Mouse (Mus musculus): ENCODE data around the gene Psg16. TPM values are rescaled to one million over a fixed set of nuclear protein-coding genes. Genes with fewer than 3 reads are reported as not detected.
"Not testable (repeated sequence)": the region's sequence is repeated elsewhere in the genome, so short reads cannot be mapped to it uniquely, and the experiment has no call there.

Gene Psg16
- polyA plus RNA-seq, 1 experiment from 2014 or later = 4.7 TPM

GRCm38 (mm10) chr7:17073513-17073903, 332 bp upstream of the Psg16 start:
- H3K9me3 ChIP-seq = no peaks in the 10 kb centered on the region
- H3K4me2 ChIP-seq = no peak overlapping the region; the same call in 1 of the 2 replicates
- H3K9ac ChIP-seq = no peak overlapping the region
- WGBS = 56% methylated on average over 5 of the region's 5 CpGs
- 0 out of 2 replicates have a peak, but pooled peaks cover 6% of the 10 kb centered on the region for H3K4me1 ChIP-seq (replicated peaks)
- H3K36me3 ChIP-seq = no peaks in the 10 kb centered on the region
- peak; percentile 35; the same call in 1 of the 2 replicates for ATAC-seq (ENCODE audit: low FRiP score, low read depth)
- no peak overlapping the region for H3K4me3 ChIP-seq
- 0 out of 2 replicates have a peak, but pooled peaks cover 2% of the 10 kb centered on the region for H3K27me3 ChIP-seq
- no peak overlapping the region for H3K27ac ChIP-seq (replicated peaks)

- 100% methylated on average over 1 of the region's 1 CpGs for WGBS
- Histone ChIP-seq H3K27me3 (0 out of 2 replicates have a peak, but pooled peaks cover 5% of the 10 kb centered on the region), H3K27ac (replicated peaks) (no peak overlapping the region), H3K4me3 (no peak overlapping the region), H3K9me3 (no peaks in the 10 kb centered on the region), H3K4me2 (no peak overlapping the region), H3K36me3 (no peaks in the 10 kb centered on the region), H3K9ac (no peak overlapping the region), H3K4me1 (replicated peaks) (0 out of 2 replicates have a peak, but pooled peaks cover 6% of the 10 kb centered on the region)
- ATAC-seq (ENCODE audit: low FRiP score, low read depth) = no peak
These were observed 2.7 kb downstream of the Psg16 start for GRCm38 (mm10) chr7:17076542-17076941.

DNA sequence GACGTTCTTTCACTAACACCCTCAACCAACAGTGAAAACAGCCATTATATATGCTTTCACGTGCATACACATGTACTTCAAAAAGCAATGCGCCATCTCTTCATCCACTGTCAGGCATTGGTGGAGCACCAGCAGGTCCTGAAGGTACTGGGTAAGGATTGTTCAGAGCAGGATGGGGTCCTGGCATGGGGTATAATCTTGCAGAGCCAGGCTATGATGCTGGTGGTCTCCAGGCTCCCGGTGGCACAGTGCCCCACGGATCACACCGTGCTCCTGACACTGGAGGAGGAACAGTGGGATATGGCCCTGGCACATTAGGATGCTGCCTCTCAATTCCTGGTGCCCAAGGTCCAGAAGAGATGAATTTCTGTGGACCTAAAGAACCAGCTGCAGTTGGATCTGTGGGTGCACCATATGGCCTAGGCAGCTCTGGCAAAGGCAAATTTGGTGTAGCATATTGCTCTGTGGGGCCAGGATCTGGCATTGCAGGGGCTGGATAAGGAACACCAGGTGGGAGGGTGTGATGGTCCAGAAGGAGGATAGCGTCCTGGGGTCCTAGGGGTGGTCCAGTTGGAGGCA, 4.3 kb downstream of the Psg16 start:
- no peak for ATAC-seq (ENCODE audit: low FRiP score, low read depth)
- no peak overlapping the region for H3K9ac ChIP-seq
- H3K9me3 ChIP-seq = no peaks in the 10 kb centered on the region
- 0 out of 2 replicates have a peak, but pooled peaks cover 6% of the 10 kb centered on the region for H3K4me1 ChIP-seq (replicated peaks)
- H3K36me3 ChIP-seq = no peaks in the 10 kb centered on the region
- 88% methylated on average over 7 of the region's 7 CpGs for WGBS
- 0 out of 2 replicates have a peak, but pooled peaks cover 5% of the 10 kb centered on the region for H3K27me3 ChIP-seq
- H3K4me3 ChIP-seq = no peak overlapping the region
- no peak overlapping the region for H3K4me2 ChIP-seq
- H3K27ac ChIP-seq (replicated peaks) = no peak overlapping the region

DNA sequence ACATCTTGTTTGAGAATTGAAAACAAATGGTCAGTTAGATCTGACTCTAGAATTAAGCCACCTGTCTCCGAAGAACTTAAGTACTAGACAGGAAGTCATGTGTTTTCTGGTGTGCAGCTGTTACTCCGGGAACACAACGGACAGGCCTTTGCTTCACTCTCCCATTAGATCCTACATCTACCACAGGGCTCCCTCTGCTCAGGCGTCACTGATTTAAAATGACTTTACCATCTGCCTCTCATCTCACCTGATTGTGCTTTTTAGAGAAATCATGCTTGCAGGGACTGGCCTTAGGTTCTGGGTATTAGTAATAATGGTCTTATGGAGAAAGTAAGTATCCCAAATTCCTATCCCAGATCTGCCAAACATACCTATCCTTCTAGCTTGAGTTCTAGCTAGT, 8.9 kb downstream of the Psg16 start:
- WGBS = 89% methylated on average over 4 of the region's 4 CpGs
- Histone ChIP-seq H3K4me1 (replicated peaks) (no peaks in the 10 kb centered on the region), H3K9ac (no peak overlapping the region), H3K27me3 (peaks cover 5% of the 10 kb centered on the region; the same call in 1 of the 2 replicates), H3K27ac (replicated peaks) (no peak overlapping the region), H3K9me3 (no peaks in the 10 kb centered on the region), H3K36me3 (no peaks in the 10 kb centered on the region), H3K4me3 (no peak overlapping the region), H3K4me2 (no peak overlapping the region)
- no peak for ATAC-seq (ENCODE audit: low FRiP score, low read depth)

DNA sequence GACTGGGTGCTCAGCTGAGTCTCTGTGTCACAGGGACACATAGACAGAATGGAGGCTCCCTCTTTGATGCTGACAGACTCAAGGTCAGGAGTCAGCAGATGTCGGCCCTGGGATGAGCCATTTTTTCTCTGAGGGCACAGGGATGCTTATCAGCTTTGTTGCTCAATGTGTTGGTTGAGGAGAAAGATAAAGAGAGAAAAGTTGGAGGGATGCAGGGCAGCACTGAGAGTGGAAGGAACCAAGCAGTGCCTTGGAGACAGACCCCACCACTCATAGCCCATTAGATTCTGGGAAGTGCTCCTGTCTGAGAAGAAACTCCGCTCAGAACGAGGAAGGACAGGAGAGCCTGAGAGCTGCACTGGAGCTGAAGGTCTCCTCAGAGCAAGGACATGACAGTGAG, 13.9 kb downstream of the Psg16 start:
- Histone ChIP-seq H3K4me1 (replicated peaks) (no peaks in the 10 kb centered on the region), H3K36me3 (no peaks in the 10 kb centered on the region), H3K27ac (replicated peaks) (no peak overlapping the region), H3K4me2 (no peak overlapping the region), H3K9me3 (no peaks in the 10 kb centered on the region), H3K9ac (no peak overlapping the region), H3K27me3 (no peaks in the 10 kb centered on the region; the same call in 1 of the 2 replicates), H3K4me3 (no peak overlapping the region)
- 76% methylated on average over 3 of the region's 3 CpGs for WGBS
- ATAC-seq (ENCODE audit: low FRiP score, low read depth) = no peak

GRCm38 (mm10) chr7:17090058-17090585, 16.3 kb downstream of the Psg16 start:
- Histone ChIP-seq H3K4me1 (replicated peaks) (no peaks in the 10 kb centered on the region), H3K9me3 (no peaks in the 10 kb centered on the region), H3K9ac (no peak overlapping the region), H3K27me3 (no peaks in the 10 kb centered on the region; the same call in 1 of the 2 replicates), H3K27ac (replicated peaks) (no peak overlapping the region), H3K4me2 (no peak overlapping the region), H3K36me3 (no peaks in the 10 kb centered on the region), H3K4me3 (no peak overlapping the region)
- WGBS = 63% methylated on average over 3 of the region's 3 CpGs
- ATAC-seq (ENCODE audit: low FRiP score, low read depth) = no peak

- no peaks in the 10 kb centered on the region for H3K4me1 ChIP-seq (replicated peaks)
- ATAC-seq (ENCODE audit: low FRiP score, low read depth) = no peak
- H3K9ac ChIP-seq = no peak overlapping the region
- no peak overlapping the region for H3K27ac ChIP-seq (replicated peaks)
- H3K4me3 ChIP-seq = no peak overlapping the region
- no peaks in the 10 kb centered on the region for H3K36me3 ChIP-seq
- no peaks in the 10 kb centered on the region; the same call in 1 of the 2 replicates for H3K27me3 ChIP-seq
- 24% methylated on average over 1 of the region's 1 CpGs for WGBS
- no peak overlapping the region for H3K4me2 ChIP-seq
- no peaks in the 10 kb centered on the region for H3K9me3 ChIP-seq
These were observed 17.4 kb downstream of the Psg16 start for GRCm38 (mm10) chr7:17091280-17091679.

DNA sequence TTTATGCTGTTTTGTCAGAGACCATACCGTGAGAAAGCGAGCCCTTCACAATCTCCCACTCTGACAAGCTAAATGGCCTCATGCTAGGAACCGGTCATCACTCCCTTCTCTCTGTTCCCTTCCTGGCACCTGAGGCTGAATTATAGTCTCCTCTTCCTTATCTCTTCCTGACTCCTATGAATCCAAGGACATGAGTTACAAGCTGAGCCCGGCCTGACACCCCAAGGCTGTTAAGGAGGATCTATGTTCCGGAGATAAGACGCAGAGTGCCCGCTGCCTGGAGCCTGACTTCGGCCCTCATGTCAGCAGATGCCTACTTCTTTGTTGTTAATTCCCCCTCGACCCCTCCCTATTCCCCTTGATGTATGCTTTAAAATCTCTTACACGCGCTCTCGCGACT, 27.8 kb downstream of the Psg16 start:
- not testable (repeated sequence) for H3K27me3 ChIP-seq; H3K4me3 ChIP-seq; ATAC-seq (ENCODE audit: low FRiP score, low read depth); H3K36me3 ChIP-seq; H3K4me2 ChIP-seq; H3K9ac ChIP-seq; H3K4me1 ChIP-seq (replicated peaks); H3K9me3 ChIP-seq; H3K27ac ChIP-seq (replicated peaks)
- 91% methylated on average over 13 of the region's 13 CpGs for WGBS

DNA sequence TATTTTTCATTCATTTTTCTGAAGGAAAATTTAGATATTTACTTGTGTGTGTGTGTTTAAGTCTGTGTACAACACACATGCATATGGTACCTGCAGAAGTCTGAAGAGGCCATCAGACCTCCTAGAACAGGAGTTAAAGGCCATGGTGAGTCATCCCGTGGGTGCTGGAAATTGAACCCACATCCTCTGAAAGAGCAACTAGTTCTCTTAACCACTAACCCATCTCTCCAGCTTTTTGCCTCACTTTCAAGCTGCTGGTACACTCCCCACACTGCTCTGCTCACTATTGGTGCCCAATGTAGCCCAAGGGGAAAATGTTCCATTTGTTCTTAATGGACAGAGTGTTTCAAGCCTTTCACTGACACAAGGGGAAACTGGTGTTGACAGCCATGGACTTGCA, 61.5 kb downstream of the Psg16 start:
- ATAC-seq (ENCODE audit: low FRiP score, low read depth) = no peak
- WGBS = 83% methylated on average over 1 of the region's 1 CpGs

DNA sequence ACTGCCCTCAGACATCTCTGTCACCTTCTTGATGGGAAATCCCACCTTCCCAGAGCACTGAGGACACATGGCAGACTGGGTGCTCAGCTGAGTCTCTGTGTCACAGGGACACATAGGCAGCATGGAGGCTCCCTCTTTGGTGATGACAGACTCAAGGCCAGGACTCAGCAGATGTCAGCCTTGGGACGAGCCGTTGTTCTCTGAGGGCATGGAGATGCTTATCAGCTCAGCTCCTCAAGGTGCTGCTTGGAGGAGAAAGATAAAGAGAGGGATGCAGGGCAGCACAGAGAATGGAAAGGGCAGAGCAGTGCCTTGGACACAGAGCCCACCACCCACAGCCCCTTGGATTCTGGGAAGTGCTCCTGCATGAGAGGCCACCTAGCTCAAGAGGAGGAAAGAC, 76.1 kb downstream of the Psg16 start, which contains the start of gene Ceacam3:
TSS of gene Ceacam3 (plus strand) at position 352 of the 400 bp plus-strand sequence.
- H3K27ac ChIP-seq (replicated peaks) = no peak within 1 kb of the TSS
- no peak within 1 kb of the TSS for H3K9ac ChIP-seq
- H3K4me2 ChIP-seq = no peak within 1 kb of the TSS
- 98% methylated on average over 2 of the region's 2 CpGs for WGBS
- no peaks in the 10 kb centered on the region for H3K4me1 ChIP-seq (replicated peaks)
- H3K9me3 ChIP-seq = no peaks in the 10 kb centered on the region
- H3K27me3 ChIP-seq = no peaks in the 10 kb centered on the region
- no peak for ATAC-seq (ENCODE audit: low FRiP score, low read depth)
- no peak within 1 kb of the TSS for H3K4me3 ChIP-seq
- H3K36me3 ChIP-seq = no peaks in the 10 kb centered on the region

More for the DNA sequence above, 61.5 kb downstream of the Psg16 start:
- Histone ChIP-seq H3K27ac (replicated peaks) (no peak overlapping the region), H3K4me3 (no peak overlapping the region), H3K4me1 (replicated peaks) (no peaks in the 10 kb centered on the region), H3K27me3 (no peaks in the 10 kb centered on the region), H3K9me3 (no peaks in the 10 kb centered on the region), H3K4me2 (no peak overlapping the region), H3K36me3 (no peaks in the 10 kb centered on the region), H3K9ac (no peak overlapping the region)

DNA sequence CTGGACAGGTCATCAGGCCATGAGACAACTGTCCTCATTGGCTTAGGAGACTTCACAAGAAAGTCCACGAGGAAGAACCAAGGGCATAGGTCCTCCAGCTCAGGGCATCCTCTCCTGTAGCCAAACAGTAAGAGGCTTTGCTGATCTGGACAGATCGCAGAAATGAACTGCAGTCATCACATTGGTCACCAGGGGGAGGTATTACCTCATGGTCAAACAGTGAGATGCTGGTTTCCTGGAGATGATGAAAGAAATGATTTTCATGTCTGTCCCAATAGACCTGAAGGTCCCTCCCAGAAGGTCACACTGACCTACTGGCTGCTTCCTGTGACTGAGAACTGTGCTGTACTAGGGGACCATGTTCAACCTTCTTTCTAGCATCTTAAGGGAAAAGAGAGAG, 81.8 kb downstream of the Psg16 start:
- Histone ChIP-seq H3K4me2 (no peak overlapping the region), H3K9ac (no peak overlapping the region), H3K27me3 (no peaks in the 10 kb centered on the region), H3K27ac (replicated peaks) (no peak overlapping the region), H3K4me3 (no peak overlapping the region), H3K9me3 (no peaks in the 10 kb centered on the region), H3K4me1 (replicated peaks) (no peaks in the 10 kb centered on the region), H3K36me3 (no peaks in the 10 kb centered on the region)
- 37% methylated on average over 2 of the region's 2 CpGs for WGBS
- no peak for ATAC-seq (ENCODE audit: low FRiP score, low read depth)

DNA sequence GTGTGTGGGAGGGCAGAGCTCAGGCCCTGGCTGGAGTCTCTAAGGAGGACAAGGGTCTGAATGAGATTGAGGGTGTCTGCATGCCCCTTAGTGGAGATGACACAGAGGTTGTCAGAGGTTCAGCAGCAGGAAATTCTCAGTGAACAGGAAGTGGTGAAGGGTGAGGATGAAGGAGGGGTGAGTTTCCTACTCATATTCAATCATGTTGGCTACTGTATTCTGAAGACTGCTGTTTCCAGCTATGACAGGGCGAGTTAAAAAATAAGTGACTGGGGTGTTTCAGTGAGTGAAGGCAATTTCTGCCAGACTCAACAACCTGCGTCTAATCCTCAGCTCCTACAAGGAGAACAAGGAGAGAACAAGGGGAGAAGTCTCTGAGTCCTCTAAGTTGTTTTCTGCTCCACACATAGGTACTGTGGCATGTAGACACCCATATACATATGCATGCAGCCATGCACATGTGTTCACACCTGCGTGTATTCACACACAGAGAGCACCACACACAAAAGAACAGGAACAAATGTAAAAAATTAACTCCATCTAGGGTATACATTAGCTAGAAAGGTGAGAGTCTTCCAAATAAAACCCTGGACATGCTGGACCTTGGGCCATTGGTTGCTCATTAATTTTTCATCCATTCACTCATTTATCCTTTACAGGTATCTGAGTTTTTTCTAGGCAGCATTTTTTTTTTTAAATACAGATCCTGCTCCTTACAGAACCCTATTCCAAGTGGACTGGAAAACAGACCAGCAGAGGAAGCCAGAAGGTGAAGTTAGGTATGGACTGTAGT, 83.2 kb downstream of the Psg16 start:
- Histone ChIP-seq H3K9me3 (peaks cover 3% of the 10 kb centered on the region; the same call in 1 of the 2 replicates), H3K4me1 (replicated peaks) (no peaks in the 10 kb centered on the region), H3K27me3 (no peaks in the 10 kb centered on the region), H3K36me3 (no peaks in the 10 kb centered on the region), H3K4me2 (no peak overlapping the region), H3K27ac (replicated peaks) (no peak overlapping the region), H3K9ac (no peak overlapping the region), H3K4me3 (no peak overlapping the region)
- no peak for ATAC-seq (ENCODE audit: low FRiP score, low read depth)
- 74% methylated on average over 3 of the region's 3 CpGs for WGBS
